Mouse (Mus musculus) bone marrow, adult 2 months (tissue): Measurements from ENCODE around the gene Rps27rt.

ENCODE experiments used
- CTCF ChIP-seq: fragments of 200-500 bp; IDR thresholded peaks from 2 replicates; pipeline ENCODE4 v1.5.1; 2011; ENCODE audit warnings: low read length, control low read depth; ENCODE audit not compliant: control insufficient read depth, insufficient read depth
- POLR2A ChIP-seq: fragments of 200-500 bp; IDR thresholded peaks from 2 replicates; pipeline ENCODE4 v1.6.1; 2011; ENCODE audit warnings: low read depth, mild to moderate bottlenecking, control low read depth, low read length, borderline replicate concordance; ENCODE audit not compliant: control insufficient read depth

DNA sequence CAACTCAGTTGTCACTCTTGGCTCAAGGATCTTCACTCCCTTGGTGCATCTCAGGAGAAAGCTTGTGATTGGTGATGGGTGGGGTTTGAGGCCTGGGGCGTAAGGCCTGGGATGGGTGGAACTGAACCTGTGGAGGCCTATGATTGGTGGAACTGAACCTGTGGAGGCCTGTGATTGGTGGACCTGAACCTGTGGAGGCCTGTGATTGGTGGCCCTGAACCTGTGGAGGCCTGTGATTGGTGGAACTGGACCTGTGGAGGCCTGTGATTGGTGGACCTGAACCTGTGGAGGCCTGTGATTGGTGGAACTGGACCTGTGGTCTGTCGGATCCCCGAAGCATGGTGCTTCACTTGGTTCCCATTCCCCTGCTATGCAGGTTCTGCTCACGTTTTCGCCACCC lies 3.2 kb upstream of the Rps27rt start:
- no peak for TF ChIP-seq CTCF
- TF ChIP-seq POLR2A = no peak
